Mouse (Mus musculus) bone marrow, adult 2 months (tissue): ENCODE results near the gene Il17d.

Experiments used
- CTCF ChIP-seq: fragments of 200-500 bp; IDR thresholded peaks from 2 replicates; pipeline ENCODE4 v1.5.1; 2011; ENCODE audit warnings: low read length, control low read depth; ENCODE audit not compliant: control insufficient read depth, insufficient read depth
- POLR2A ChIP-seq: fragments of 200-500 bp; IDR thresholded peaks from 2 replicates; pipeline ENCODE4 v1.6.1; 2011; ENCODE audit warnings: low read depth, mild to moderate bottlenecking, control low read depth, low read length, borderline replicate concordance; ENCODE audit not compliant: control insufficient read depth

- TF ChIP-seq POLR2A (no peak), CTCF (peak; percentile 73)
Measured at GRCm38 (mm10) chr14:57533214-57533613, 8.6 kb downstream of the Il17d start.
